Mouse (Mus musculus): ENCODE measurements at regions not wholly inside any gene's neighbourhood (a gene's known extent, or its start where the extent isn't known, plus 50 kb on each side); places are given as distances from the start of the nearest gene placed in this dataset.
A peak's percentile ranks its signal among the peaks of the same experiment; 100 is the strongest.

DNA sequence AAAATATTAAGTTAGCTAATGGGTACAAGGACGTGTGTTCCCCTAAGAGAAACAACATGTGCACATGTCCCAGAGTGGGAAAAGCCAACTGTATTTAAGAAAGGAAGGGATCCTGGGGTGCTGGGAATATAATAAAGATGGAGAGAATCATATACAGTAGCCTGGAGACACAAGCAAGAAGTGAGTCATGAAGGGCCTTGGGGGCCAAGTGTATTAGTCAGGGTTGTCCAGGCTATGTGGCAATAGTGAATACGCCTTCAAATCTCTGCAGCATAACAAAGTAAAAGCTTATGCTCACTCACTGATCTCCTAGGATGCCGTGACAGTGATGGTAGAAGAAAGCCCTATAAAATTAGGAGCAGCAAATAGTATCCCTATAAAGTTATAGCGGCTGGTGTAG, 124.1 kb upstream of the Gm10295 start:
- Histone ChIP-seq H3K9ac (no peak overlapping the region), H3K4me1 (peaks cover 28% of the 10 kb centered on the region), H3K4me3 (no peak overlapping the region), H3K9me3 (no peaks in the 10 kb centered on the region), H3K27ac (no peak overlapping the region), H3K27me3 (no peaks in the 10 kb centered on the region), H3K36me3 (no peaks in the 10 kb centered on the region), H3K4me2 (no peak overlapping the region)
- WGBS, result 89% methylated on average over 4 of the region's 4 CpGs
- no peak for ATAC-seq (ENCODE audit: borderline replicate concordance, extremely low read depth, low FRiP score, low TSS enrichment)

DNA sequence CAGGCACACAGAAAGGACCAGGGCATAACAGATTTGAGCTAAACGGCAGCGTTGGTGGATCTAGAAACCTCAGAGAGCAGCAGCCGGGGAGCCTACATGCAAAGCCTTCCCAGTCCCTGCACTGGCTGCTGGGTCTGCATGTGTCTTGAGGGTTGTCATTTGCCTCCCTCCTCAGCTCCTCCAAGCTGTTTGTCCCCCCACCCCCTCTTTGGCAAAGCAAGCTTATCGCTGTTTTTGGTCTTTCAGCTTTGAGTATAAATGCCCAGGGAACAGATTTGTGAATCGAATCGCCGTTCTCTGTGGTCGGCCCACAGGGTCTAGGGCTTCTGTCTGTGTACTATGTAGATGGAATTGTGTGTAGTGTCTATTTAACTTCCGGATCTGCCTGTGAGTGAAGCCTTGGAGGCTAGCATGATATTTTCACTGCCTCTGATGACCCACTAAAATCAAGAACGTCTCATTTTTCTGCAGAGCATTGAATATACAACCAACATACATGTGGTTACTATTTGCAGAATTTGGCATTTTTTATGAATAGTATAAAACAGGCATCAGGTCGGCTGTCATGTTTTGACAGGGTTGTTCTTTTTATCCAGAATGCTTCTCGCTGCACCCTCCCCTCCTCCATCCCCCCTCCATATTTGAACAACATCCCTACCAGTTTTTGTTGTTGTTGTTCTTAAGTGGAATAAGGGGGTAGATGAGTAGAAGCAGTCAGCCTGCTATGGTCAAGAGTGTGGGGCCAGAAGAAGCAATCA, 121.3 kb upstream of the Gm10295 start:
- Histone ChIP-seq H3K36me3 (no peaks in the 10 kb centered on the region), H3K4me2 (peak overlapping the region; percentile 41), H3K9me3 (no peaks in the 10 kb centered on the region), H3K4me1 (peaks cover 33% of the 10 kb centered on the region), H3K27ac (peak overlapping the region; percentile 90), H3K9ac (0 out of 2 replicates have a peak overlapping the region, but pooled peaks have one; percentile 17), H3K27me3 (no peaks in the 10 kb centered on the region), H3K4me3 (0 out of 2 replicates have a peak overlapping the region, but pooled peaks have one; percentile 1)
- WGBS, result 24% methylated on average over 12 of the region's 12 CpGs
- ATAC-seq (ENCODE audit: borderline replicate concordance, extremely low read depth, low FRiP score, low TSS enrichment), result peak; percentile 46; the same call in 1 of the 2 replicates

DNA sequence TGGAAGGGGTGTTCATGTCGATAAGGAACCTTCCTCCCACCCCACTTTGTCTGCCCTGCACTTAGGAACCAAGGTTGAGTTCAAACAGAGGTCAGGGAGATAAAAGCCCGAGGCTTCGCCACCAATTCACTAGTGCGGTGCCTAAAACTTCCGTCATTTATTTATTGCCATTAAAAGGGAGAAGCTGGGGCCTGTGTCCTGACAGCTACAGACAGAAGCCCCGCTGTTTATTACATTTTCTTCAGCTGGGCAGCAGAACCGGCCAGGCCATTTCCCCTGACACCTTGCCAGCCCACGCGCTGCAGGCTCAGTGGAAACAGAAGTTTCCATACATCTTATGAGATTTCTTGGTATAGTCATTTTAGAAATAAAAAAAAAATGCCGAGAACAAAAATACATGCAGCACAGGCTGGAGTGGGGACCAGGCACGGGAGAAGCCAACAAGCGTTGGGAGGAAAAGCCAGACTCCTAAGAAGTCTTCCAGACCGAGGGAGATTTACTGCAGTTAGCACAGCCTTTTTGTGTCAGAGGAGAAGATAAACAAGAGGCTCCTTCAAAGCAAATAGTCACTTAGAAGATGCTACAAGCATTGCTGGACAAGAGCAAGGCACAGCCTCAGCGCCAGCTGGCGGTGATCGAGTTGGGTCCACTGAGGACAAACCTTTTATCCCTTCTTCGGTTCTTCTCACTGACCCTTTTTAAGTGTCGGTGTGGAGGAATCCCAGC, 120.5 kb upstream of the Gm10295 start:
- H3K4me3 ChIP-seq, result 0 out of 2 replicates have a peak overlapping the region, but pooled peaks have one; percentile 1
- peaks cover 36% of the 10 kb centered on the region for H3K4me1 ChIP-seq
- H3K36me3 ChIP-seq, result no peaks in the 10 kb centered on the region
- no peaks in the 10 kb centered on the region for H3K9me3 ChIP-seq
- 0 out of 2 replicates have a peak overlapping the region, but pooled peaks have one; percentile 17 for H3K9ac ChIP-seq
- WGBS, result 6% methylated on average over 18 of the region's 18 CpGs
- H3K27ac ChIP-seq, result peak overlapping the region; percentile 90
- ATAC-seq (ENCODE audit: borderline replicate concordance, extremely low read depth, low FRiP score, low TSS enrichment), result peak; percentile 64
- H3K27me3 ChIP-seq, result no peaks in the 10 kb centered on the region
- H3K4me2 ChIP-seq, result peak overlapping the region; percentile 41

DNA sequence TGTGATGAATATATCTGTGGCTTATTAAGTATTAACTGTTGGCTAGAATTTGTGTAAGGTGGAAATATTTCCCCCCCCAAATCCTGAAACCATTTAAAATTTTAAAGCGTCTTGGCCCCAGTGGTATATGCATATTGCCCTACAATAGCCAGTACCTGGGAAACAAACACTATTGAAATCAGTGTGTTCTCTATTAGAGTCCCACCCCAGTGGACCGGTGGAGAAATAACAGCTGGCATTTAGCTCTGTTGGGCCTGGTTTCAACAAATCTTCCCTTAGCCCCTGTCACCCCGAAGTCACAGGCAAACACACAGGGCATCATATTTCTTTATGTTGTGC, 120.0 kb upstream of the Gm10295 start:
- H3K36me3 ChIP-seq, result no peaks in the 10 kb centered on the region
- H3K27ac ChIP-seq, result peak overlapping the region; percentile 90
- no peak overlapping the region for H3K4me3 ChIP-seq
- 9% methylated on average over 3 of the region's 3 CpGs for whole genome bisulfite sequencing
- H3K4me2 ChIP-seq, result peak overlapping the region; percentile 41
- no peaks in the 10 kb centered on the region for H3K27me3 ChIP-seq
- no peaks in the 10 kb centered on the region for H3K9me3 ChIP-seq
- H3K9ac ChIP-seq, result no peak overlapping the region
- H3K4me1 ChIP-seq, result peaks cover 36% of the 10 kb centered on the region
- ATAC-seq (ENCODE audit: borderline replicate concordance, extremely low read depth, low FRiP score, low TSS enrichment), result no peak

DNA sequence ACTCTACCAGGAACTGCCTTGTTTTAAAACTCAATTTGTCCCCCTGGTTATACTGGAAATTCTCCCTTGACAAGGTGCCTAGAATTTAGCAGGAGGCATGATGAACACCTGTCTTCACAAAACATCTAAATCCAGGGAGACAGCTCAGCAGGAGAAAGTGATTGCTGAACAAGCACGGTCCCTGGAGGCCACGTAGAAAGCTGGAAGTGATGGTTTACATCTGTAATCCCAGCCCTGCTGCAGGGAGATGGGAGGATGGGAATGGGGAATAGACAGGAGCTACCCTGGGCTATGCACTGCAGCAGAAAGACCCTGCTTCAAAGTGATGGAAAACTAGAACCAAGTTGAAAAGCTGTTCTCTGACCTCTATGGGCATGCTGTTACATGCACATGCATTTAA, 119.1 kb upstream of the Gm10295 start:
- ATAC-seq (ENCODE audit: borderline replicate concordance, extremely low read depth, low FRiP score, low TSS enrichment), result no peak
- no peaks in the 10 kb centered on the region for H3K36me3 ChIP-seq
- no peak overlapping the region for H3K4me2 ChIP-seq
- H3K9me3 ChIP-seq, result no peaks in the 10 kb centered on the region
- peak overlapping the region; percentile 15; the same call in 1 of the 2 replicates for H3K27ac ChIP-seq
- H3K4me1 ChIP-seq, result peaks cover 41% of the 10 kb centered on the region
- no peak overlapping the region for H3K4me3 ChIP-seq
- H3K9ac ChIP-seq, result no peak overlapping the region
- no peaks in the 10 kb centered on the region for H3K27me3 ChIP-seq
- 25% methylated on average over 2 of the region's 2 CpGs for WGBS

DNA sequence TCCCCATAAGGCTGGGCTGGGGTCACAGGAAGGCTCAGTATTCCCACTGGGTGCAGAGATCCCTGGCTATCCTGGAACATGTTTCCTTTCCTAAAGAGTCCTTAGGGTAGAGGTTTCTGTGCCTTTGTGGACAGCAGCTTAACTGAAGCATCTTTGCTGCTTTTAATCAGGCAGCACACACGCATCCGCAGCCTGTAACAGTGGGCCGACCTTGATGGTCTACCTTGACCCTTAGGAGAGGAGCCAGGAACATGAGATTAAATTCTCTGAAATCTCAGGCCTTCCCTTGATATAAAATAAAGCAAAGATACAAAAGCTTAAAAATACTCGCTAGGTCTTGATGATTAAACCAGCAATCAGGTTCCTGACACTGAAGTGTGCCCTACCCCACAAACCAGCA, 118.7 kb upstream of the Gm10295 start:
- 62% methylated on average over 4 of the region's 4 CpGs for WGBS
- peaks cover 42% of the 10 kb centered on the region for H3K4me1 ChIP-seq
- H3K9me3 ChIP-seq, result no peaks in the 10 kb centered on the region
- H3K4me3 ChIP-seq, result no peak overlapping the region
- H3K9ac ChIP-seq, result no peak overlapping the region
- H3K36me3 ChIP-seq, result no peaks in the 10 kb centered on the region
- H3K27ac ChIP-seq, result no peak overlapping the region
- no peak for ATAC-seq (ENCODE audit: borderline replicate concordance, extremely low read depth, low FRiP score, low TSS enrichment)
- H3K27me3 ChIP-seq, result no peaks in the 10 kb centered on the region
- H3K4me2 ChIP-seq, result no peak overlapping the region

DNA sequence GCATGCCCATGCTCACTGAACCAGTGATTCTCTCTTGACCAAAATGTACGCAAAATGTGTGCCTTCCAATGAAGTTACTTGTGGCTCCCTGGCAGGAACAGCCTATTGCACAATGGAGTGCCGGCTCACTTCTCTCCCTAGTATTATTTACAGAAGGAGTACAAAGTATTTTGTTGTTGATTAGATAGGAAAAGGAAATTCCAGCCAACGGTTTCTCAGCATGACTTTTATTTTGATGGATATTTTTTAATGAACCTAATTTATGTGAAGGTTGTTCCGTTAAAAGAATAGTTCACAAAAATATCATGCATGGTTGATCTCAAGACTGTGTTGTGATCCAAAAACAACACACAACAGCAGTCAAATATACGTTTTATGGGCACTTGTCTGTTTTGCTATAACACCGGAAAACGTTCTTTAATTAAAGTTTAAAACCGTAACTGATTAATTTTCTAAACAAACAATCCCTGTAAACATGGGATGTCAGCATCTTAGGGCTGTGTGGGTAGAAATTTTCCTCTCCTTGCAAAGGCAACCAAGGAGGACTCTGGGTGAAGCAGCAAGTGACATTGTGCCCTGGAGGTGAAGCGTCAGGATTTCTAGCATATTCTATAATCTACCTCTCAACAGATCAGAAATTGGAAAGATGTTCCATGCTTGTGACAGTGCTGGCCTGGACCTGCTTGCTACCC, 116.3 kb upstream of the Gm10295 start:
- no peak overlapping the region for H3K9ac ChIP-seq
- H3K9me3 ChIP-seq, result no peaks in the 10 kb centered on the region
- H3K4me2 ChIP-seq, result no peak overlapping the region
- no peak overlapping the region for H3K4me3 ChIP-seq
- 37% methylated on average over 9 of the region's 9 CpGs for WGBS
- peaks cover 39% of the 10 kb centered on the region for H3K4me1 ChIP-seq
- ATAC-seq (ENCODE audit: borderline replicate concordance, extremely low read depth, low FRiP score, low TSS enrichment), result no peak
- no peaks in the 10 kb centered on the region for H3K27me3 ChIP-seq
- H3K27ac ChIP-seq, result peak overlapping the region; percentile 24; the same call in 1 of the 2 replicates
- H3K36me3 ChIP-seq, result no peaks in the 10 kb centered on the region

DNA sequence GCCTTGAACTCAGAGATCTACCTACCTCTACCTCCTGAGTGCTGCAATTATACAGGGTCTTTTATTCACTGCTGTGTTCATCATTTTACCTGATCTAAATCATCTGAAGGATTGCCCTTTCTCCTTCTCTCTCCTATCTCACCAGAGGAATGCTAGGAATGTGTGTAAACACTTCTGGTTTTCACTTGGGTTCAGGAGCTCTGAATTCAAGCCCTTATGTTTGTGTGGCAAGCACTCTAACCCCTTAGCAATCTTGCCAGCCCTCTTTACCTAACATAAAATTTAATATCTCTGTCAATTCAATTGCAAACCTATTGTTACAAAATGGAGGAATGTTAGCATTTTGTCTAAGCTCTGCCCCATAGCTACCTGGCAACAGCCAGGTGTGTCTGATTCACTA, 112.8 kb upstream of the Gm10295 start:
- no peaks in the 10 kb centered on the region for H3K9me3 ChIP-seq
- no peak overlapping the region for H3K4me3 ChIP-seq
- H3K4me2 ChIP-seq, result no peak overlapping the region
- peak; percentile 79 for ATAC-seq (ENCODE audit: borderline replicate concordance, extremely low read depth, low FRiP score, low TSS enrichment)
- H3K9ac ChIP-seq, result no peak overlapping the region
- H3K4me1 ChIP-seq, result peaks cover 14% of the 10 kb centered on the region
- no peaks in the 10 kb centered on the region for H3K27me3 ChIP-seq
- H3K27ac ChIP-seq, result peak overlapping the region; percentile 44; the same call in 1 of the 2 replicates
- H3K36me3 ChIP-seq, result no peaks in the 10 kb centered on the region

DNA sequence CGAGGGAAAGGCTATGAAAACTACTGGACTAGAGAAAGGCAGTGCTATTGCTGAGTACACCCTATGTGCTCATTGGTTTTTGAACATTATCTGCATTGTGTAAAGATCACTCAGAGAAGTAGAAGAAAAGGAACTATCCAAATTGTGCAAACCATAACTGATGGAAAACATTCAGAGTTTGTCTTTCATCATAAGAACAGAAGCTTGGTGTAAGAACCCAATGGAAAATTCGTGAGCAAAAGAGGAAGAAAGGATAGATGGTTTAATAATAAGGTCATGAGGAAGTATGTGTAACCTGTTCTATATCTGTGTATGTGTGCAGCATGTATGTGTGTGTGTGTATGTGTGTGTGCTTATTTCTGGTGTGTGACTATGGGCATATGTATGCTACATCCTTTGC, 112.3 kb upstream of the Gm10295 start:
- no peak for ATAC-seq (ENCODE audit: borderline replicate concordance, extremely low read depth, low FRiP score, low TSS enrichment)
- H3K9me3 ChIP-seq, result no peaks in the 10 kb centered on the region
- no peak overlapping the region for H3K9ac ChIP-seq
- WGBS, result 65% methylated on average over 2 of the region's 2 CpGs
- peak overlapping the region; percentile 26; the same call in 1 of the 2 replicates for H3K27ac ChIP-seq
- no peaks in the 10 kb centered on the region for H3K36me3 ChIP-seq
- H3K4me3 ChIP-seq, result no peak overlapping the region
- no peaks in the 10 kb centered on the region for H3K27me3 ChIP-seq
- no peak overlapping the region for H3K4me2 ChIP-seq
- H3K4me1 ChIP-seq, result peaks cover 14% of the 10 kb centered on the region

DNA sequence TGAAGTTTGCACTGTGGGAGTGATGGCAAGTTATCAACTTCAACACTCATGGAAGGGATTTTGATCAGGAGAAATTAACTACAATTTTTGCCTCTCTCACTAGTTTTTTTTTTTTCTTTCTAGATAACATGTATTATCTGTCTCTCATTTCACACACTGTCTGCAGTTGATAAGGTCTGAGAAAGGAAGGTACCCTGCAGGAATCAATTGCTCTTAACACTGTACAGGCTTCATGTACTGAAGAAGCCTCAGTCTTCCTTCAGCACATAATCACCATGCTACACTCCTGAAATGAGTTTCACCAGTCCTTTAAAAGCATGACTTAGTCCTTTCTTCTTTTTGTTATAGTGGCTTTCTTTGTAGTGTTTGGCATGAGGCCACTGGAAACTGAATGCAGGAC, 108.5 kb upstream of the Gm10295 start:
- no peak for ATAC-seq (ENCODE audit: borderline replicate concordance, extremely low read depth, low FRiP score, low TSS enrichment)
- Histone ChIP-seq H3K27me3 (no peaks in the 10 kb centered on the region), H3K4me3 (no peak overlapping the region), H3K36me3 (no peaks in the 10 kb centered on the region), H3K9ac (no peak overlapping the region), H3K27ac (no peak overlapping the region), H3K4me1 (peaks cover 16% of the 10 kb centered on the region), H3K4me2 (no peak overlapping the region), H3K9me3 (no peaks in the 10 kb centered on the region)

DNA sequence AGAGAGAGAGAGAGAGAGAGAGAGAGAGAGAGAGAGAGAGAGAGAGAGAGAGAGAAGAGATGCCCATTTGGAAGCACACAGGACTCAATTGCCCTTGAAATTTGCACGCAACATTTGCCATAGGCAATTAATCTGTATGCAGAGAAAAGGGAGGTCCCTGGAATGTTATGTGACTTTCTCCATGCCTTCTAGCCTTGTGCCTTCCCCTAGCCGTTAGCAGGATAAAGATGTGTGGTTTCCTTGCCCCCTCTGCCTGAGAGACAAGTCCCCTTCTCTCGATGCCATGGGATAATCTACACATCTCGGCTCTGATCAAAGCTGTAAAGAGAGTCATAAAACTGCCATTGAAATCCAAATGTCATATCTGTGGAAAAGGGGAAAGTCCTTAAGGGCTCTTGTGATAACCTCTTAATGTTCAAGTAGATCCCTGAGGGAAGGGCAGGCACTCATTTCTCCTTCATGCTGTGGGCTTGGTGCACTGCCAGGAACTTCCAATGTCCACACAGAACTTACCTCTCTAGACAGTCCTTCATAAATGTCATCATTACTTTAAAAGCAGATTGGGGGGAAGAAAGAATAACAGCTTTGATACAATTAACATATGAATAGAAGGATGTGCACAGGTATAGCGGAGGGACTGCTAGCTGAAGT, 106.9 kb upstream of the Gm10295 start:
- Histone ChIP-seq H3K4me1 (peaks cover 12% of the 10 kb centered on the region), H3K27me3 (no peaks in the 10 kb centered on the region), H3K27ac (0 out of 2 replicates have a peak overlapping the region, but pooled peaks have one; percentile 2), H3K4me3 (no peak overlapping the region), H3K36me3 (no peaks in the 10 kb centered on the region), H3K9me3 (no peaks in the 10 kb centered on the region), H3K9ac (no peak overlapping the region), H3K4me2 (no peak overlapping the region)
- peak; percentile 74; the same call in 1 of the 2 replicates for ATAC-seq (ENCODE audit: borderline replicate concordance, extremely low read depth, low FRiP score, low TSS enrichment)
- WGBS, result 45% methylated on average over 5 of the region's 5 CpGs

Measured in lung, embryonic 15.5 days (tissue).